8 mouse cellular contexts compared by ENCODE assay signal in the genomic region with DNA sequence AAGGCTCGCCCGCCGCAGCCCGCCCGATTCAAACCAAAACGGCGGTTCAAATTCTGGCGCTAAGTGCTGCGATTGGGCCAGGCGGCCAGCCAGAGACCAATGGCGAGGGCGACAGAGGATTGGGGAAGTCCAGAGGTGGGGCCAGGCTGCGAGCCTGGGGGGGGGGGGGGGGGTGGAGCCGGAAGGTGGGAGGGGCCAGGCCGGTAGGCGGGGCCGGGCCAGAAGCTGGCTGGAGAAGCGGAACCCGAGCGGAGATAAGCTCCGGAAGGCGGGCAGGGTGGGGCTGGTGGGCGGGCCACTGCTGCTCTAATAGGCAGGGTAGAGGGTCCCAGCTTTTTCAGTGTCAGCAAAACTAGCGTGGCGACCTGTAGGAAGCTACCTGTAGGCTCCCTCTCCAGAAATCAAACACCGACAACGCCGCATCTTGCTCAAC. TPM values are rescaled to one million over a fixed set of nuclear protein-coding genes. Genes with fewer than 3 reads are reported as not detected.
A peak's percentile ranks its signal among the peaks of the same experiment; 100 is the strongest.
DNase-seq lines count a peak whose midpoint lies in the region; ATAC-seq and TF ChIP-seq lines count a peak whose summit lies in the region.

No protein-coding gene starts in this region.

- H3K27ac ChIP-seq in ES-Bruce4 (ENCODE audit: insufficient read depth, low read length) = no peak overlapping the region
- H3K27ac ChIP-seq in forebrain, embryonic 12.5 days = no peak overlapping the region
- peak overlapping the region; percentile 44; the same call in 1 of the 2 replicates for H3K27ac ChIP-seq in heart, postnatal 0 days (ENCODE audit: low read depth)
- peak overlapping the region; percentile 94 for H3K27ac ChIP-seq in liver, embryonic 15.5 days (replicated peaks)
- H3K27ac ChIP-seq in neural tube, embryonic 11.5 days (ENCODE audit: low read depth, low read length) = peak overlapping the region; percentile 60; the same call in 1 of the 2 replicates
- H3K27ac ChIP-seq in stomach, embryonic 16.5 days (ENCODE audit: low read length) = peak overlapping the region; percentile 52

- peaks cover 1% of the 10 kb centered on the region for H3K4me1 ChIP-seq in ES-Bruce4 (ENCODE audit: control insufficient read depth, insufficient read depth, low read length)
- H3K4me1 ChIP-seq in forebrain, embryonic 12.5 days = peaks cover 31% of the 10 kb centered on the region
- peaks cover 5% of the 10 kb centered on the region; the same call in 1 of the 2 replicates for H3K4me1 ChIP-seq in heart, postnatal 0 days (ENCODE audit: control insufficient read depth, insufficient read depth)
- peaks cover 58% of the 10 kb centered on the region for H3K4me1 ChIP-seq in liver, embryonic 15.5 days (replicated peaks)
- peaks cover 7% of the 10 kb centered on the region for H3K4me1 ChIP-seq in neural tube, embryonic 11.5 days (ENCODE audit: control insufficient read depth, insufficient read depth, low read length)
- H3K4me1 ChIP-seq in stomach, embryonic 16.5 days (ENCODE audit: control insufficient read depth, insufficient read depth, low read length) = peaks cover 14% of the 10 kb centered on the region

- no peaks in the 10 kb centered on the region for H3K9me3 ChIP-seq in ES-Bruce4 (replicated peaks; ENCODE audit: control insufficient read depth, insufficient read depth, low read length, poor library complexity, severe bottlenecking)
- no peaks in the 10 kb centered on the region for H3K9me3 ChIP-seq in forebrain, embryonic 12.5 days
- no peaks in the 10 kb centered on the region for H3K9me3 ChIP-seq in heart, postnatal 0 days (replicated peaks; ENCODE audit: control insufficient read depth, low read length)
- no peaks in the 10 kb centered on the region for H3K9me3 ChIP-seq in liver, embryonic 15.5 days (replicated peaks)
- no peaks in the 10 kb centered on the region for H3K9me3 ChIP-seq in neural tube, embryonic 11.5 days (ENCODE audit: control insufficient read depth, low read length)
- H3K9me3 ChIP-seq in stomach, embryonic 16.5 days (replicated peaks; ENCODE audit: control insufficient read depth, low read length) = no peaks in the 10 kb centered on the region

- no peak for TF ChIP-seq EP300 in ES-Bruce4 (IDR thresholded peaks at IDR 0.05; ENCODE audit: insufficient read depth, low read depth, low read length)
- TF ChIP-seq EP300 in heart, postnatal 0 days (IDR thresholded peaks at IDR 0.05; ENCODE audit: low read depth) = no peak

- peak overlapping the region; percentile 70 for H3K4me2 ChIP-seq in forebrain, embryonic 12.5 days
- H3K4me2 ChIP-seq in heart, postnatal 0 days (ENCODE audit: low read depth, low read length) = peak overlapping the region; percentile 66
- H3K4me2 ChIP-seq in liver, embryonic 15.5 days = peak overlapping the region; percentile 75
- peak overlapping the region; percentile 73 for H3K4me2 ChIP-seq in neural tube, embryonic 11.5 days (ENCODE audit: low read depth)
- peak overlapping the region; percentile 72 for H3K4me2 ChIP-seq in stomach, embryonic 16.5 days (ENCODE audit: low read depth, low read length)

- H3K4me3 ChIP-seq in ES-Bruce4 (ENCODE audit: low read depth, low read length) = peak overlapping the region; percentile 9; the same call in 1 of the 2 replicates
- H3K4me3 ChIP-seq in forebrain, embryonic 12.5 days (replicated peaks) = peak overlapping the region; percentile 89
- peak overlapping the region; percentile 93 for H3K4me3 ChIP-seq in heart, postnatal 0 days (ENCODE audit: low read depth, low read length)
- H3K4me3 ChIP-seq in liver, embryonic 15.5 days (replicated peaks) = peak overlapping the region; percentile 99
- H3K4me3 ChIP-seq in neural tube, embryonic 11.5 days (ENCODE audit: low read depth, low read length) = peak overlapping the region; percentile 89
- peak overlapping the region; percentile 91 for H3K4me3 ChIP-seq in stomach, embryonic 16.5 days (replicated peaks; ENCODE audit: low read length)

- peaks cover 6% of the 10 kb centered on the region for H3K36me3 ChIP-seq in ES-Bruce4 (ENCODE audit: control insufficient read depth, insufficient read depth, low read length, poor library complexity, severe bottlenecking)
- no peaks in the 10 kb centered on the region for H3K36me3 ChIP-seq in forebrain, embryonic 12.5 days (replicated peaks)
- no peaks in the 10 kb centered on the region for H3K36me3 ChIP-seq in heart, postnatal 0 days (replicated peaks; ENCODE audit: control insufficient read depth, insufficient read depth, low read length)
- H3K36me3 ChIP-seq in liver, embryonic 15.5 days (replicated peaks) = peaks cover 22% of the 10 kb centered on the region
- H3K36me3 ChIP-seq in neural tube, embryonic 11.5 days (ENCODE audit: control insufficient read depth, insufficient read depth, low read length) = no peaks in the 10 kb centered on the region
- no peaks in the 10 kb centered on the region for H3K36me3 ChIP-seq in stomach, embryonic 16.5 days (ENCODE audit: control insufficient read depth, insufficient read depth, low read length)

- TF ChIP-seq POLR2A in ES-Bruce4 (IDR thresholded peaks at IDR 0.05; ENCODE audit: insufficient read depth, low read length) = peak; percentile 22

- peak; percentile 94 for DNase-seq in c-Kit-positive CD71-positive TER-119-positive erythroid progenitor cells, embryonic 14.5 days (ENCODE audit: low spot score)
- peak; percentile 95 for DNase-seq in heart, postnatal 0 days (ENCODE audit: low spot score)
- peak; percentile 93 to 94 for DNase-seq in kidney, postnatal 36 days
- peak; percentile 93 for DNase-seq in neural tube, embryonic 11.5 days (ENCODE audit: low spot score)

- WGBS in forebrain, embryonic 12.5 days = under 1% methylated on average over 27 of the region's 28 CpGs
- under 1% methylated on average over 26 of the region's 28 CpGs for WGBS in heart, postnatal 0 days
- WGBS in liver, embryonic 15.5 days (ENCODE audit: insufficient replicate concordance) = under 1% methylated on average over 27 of the region's 28 CpGs
- 0% methylated on average over 17 of the region's 28 CpGs for WGBS in neural tube, embryonic 11.5 days
- WGBS in stomach, embryonic 16.5 days = under 1% methylated on average over 26 of the region's 28 CpGs

- H3K9ac ChIP-seq in ES-Bruce4 (ENCODE audit: low read depth, poor library complexity, severe bottlenecking) = peak overlapping the region; percentile 98
- H3K9ac ChIP-seq in forebrain, embryonic 12.5 days = peak overlapping the region; percentile 86
- peak overlapping the region; percentile 60 for H3K9ac ChIP-seq in heart, postnatal 0 days (replicated peaks; ENCODE audit: low read depth, low read length)
- peak overlapping the region; percentile 100 for H3K9ac ChIP-seq in liver, embryonic 15.5 days
- peak overlapping the region; percentile 83 for H3K9ac ChIP-seq in neural tube, embryonic 11.5 days (ENCODE audit: low read length)
- peak overlapping the region; percentile 87 for H3K9ac ChIP-seq in stomach, embryonic 16.5 days (ENCODE audit: low read length)

- TF ChIP-seq CTCF in ES-Bruce4 (IDR thresholded peaks at IDR 0.05; ENCODE audit: low read depth, low read length) = no peak
- no peak for TF ChIP-seq CTCF in heart, postnatal 0 days (IDR thresholded peaks at IDR 0.05; ENCODE audit: low read depth)

- peak; percentile 98 for ATAC-seq in forebrain, embryonic 12.5 days (ENCODE audit: low FRiP score)
- ATAC-seq in heart, postnatal 0 days (ENCODE audit: insufficient read depth, low read depth) = peak; percentile 97
- peak; percentile 96 for ATAC-seq in liver, embryonic 15.5 days (ENCODE audit: insufficient read depth)
- peak; percentile 98 for ATAC-seq in neural tube, embryonic 11.5 days (ENCODE audit: insufficient read depth, low FRiP score, low TSS enrichment)
- ATAC-seq in stomach, embryonic 16.5 days (ENCODE audit: insufficient read depth, low FRiP score) = peak; percentile 98

- no peaks in the 10 kb centered on the region for H3K27me3 ChIP-seq in ES-Bruce4 (ENCODE audit: control insufficient read depth, insufficient read depth, low read length, poor library complexity, severe bottlenecking)
- H3K27me3 ChIP-seq in forebrain, embryonic 12.5 days = no peaks in the 10 kb centered on the region
- no peaks in the 10 kb centered on the region for H3K27me3 ChIP-seq in heart, postnatal 0 days (ENCODE audit: control insufficient read depth, insufficient read depth, low read length)
- no peaks in the 10 kb centered on the region for H3K27me3 ChIP-seq in liver, embryonic 15.5 days
- H3K27me3 ChIP-seq in neural tube, embryonic 11.5 days (ENCODE audit: control insufficient read depth, insufficient read depth, low read length) = no peaks in the 10 kb centered on the region
- no peaks in the 10 kb centered on the region for H3K27me3 ChIP-seq in stomach, embryonic 16.5 days (ENCODE audit: control insufficient read depth, insufficient read depth, low read length)

RNA-seq across cellular contexts. Expression of gene Mki67, which starts 0.3 kb away (rescaled TPM):
- 217 and 225 TPM in 2 replicates for polyA plus RNA-seq in ES-Bruce4 (2011; ENCODE audit: insufficient read depth, insufficient read length, low read depth, missing spikeins)
- 63.2 and 67.6 TPM in 2 replicates for polyA plus RNA-seq in forebrain, embryonic 12.5 days (2016; fragmentation: Nextera tagmentation; extraction: Ambion mirVana)
- 24.2 and 38.3 TPM in 2 replicates for total RNA-seq in heart, postnatal 0 days (2014; rRNA removed; ENCODE audit: low replicate concordance)
- 5.7 and 8.0 TPM in 2 replicates for polyA plus RNA-seq in heart, postnatal 0 days (2015; fragmentation: Nextera tagmentation; extraction: Ambion mirVana)
- 99.4 and 99.7 TPM in 2 replicates for polyA plus RNA-seq in liver, embryonic 15.5 days (2015; fragmentation: Nextera tagmentation; extraction: Ambion mirVana)
- polyA plus RNA-seq in neural tube, embryonic 11.5 days (2014; fragmentation: Nextera tagmentation; extraction: Ambion mirVana) = 50.8 and 52.1 TPM in 2 replicates
- polyA plus RNA-seq in stomach, embryonic 16.5 days (2015; fragmentation: Nextera tagmentation; extraction: Ambion mirVana) = 27.7 and 34.4 TPM in 2 replicates

Comparison
In these comparisons a context has a peak if more than half of its experiments do, and no peak if none do; other contexts are left out.
1. H3K27ac ChIP-seq: peak in heart, postnatal 0 days (single experiment), liver, embryonic 15.5 days (single experiment), neural tube, embryonic 11.5 days (single experiment) and stomach, embryonic 16.5 days (single experiment); none in ES-Bruce4 (single experiment) and forebrain, embryonic 12.5 days (single experiment).
2. H3K4me3 ChIP-seq: peak in every context shown above with its lines; median percentile 99 in liver, embryonic 15.5 days; 93 in heart, postnatal 0 days; 91 in stomach, embryonic 16.5 days; 89 in forebrain, embryonic 12.5 days; 89 in neural tube, embryonic 11.5 days; 9 in ES-Bruce4.
3. Peak in every context shown above with its lines, with median percentiles within 50 percentile points of each other: H3K9ac ChIP-seq, DNase-seq, ATAC-seq and H3K4me2 ChIP-seq.